Mouse (Mus musculus): ENCODE measurements around the gene Zkscan4. TPM values are rescaled to one million over a fixed set of nuclear protein-coding genes. Genes with fewer than 3 reads are reported as not detected.
A peak's percentile ranks its signal among the peaks of the same experiment; 100 is the strongest.
"Not testable (repeated sequence)": the region's sequence is repeated elsewhere in the genome, so short reads cannot be mapped to it uniquely, and the experiment has no call there.

Zkscan4 gene
- polyA plus RNA-seq, 1 experiment from 2014 or later, result 11.3 TPM

DNA sequence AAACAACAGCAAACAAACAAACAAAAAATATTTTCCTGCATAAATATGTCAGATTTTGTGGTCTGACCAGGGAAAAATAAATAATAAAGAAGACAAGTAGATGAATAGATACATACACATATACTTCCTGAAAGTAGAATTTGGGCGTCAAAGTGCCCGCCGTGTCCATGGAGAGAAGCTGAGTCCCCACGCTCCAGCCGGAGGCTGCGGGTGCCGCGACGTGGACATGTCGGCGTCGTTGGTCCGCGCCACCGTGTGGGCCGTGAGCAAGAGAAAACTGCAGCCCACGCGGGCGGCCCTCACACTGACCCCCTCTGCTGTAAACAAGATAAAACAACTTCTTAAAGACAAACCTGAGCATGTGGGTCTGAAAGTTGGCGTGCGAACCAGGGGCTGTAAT is 16.4 kb downstream of the Zkscan4 start, which contains the start of gene AK157302:
Gene AK157302, plus strand, starts transcription at position 144 of the 400 bp plus-strand sequence.
- H3K4me3 ChIP-seq (ENCODE audit: low read depth, low read length), result no peak within 1 kb of the TSS
- 95% methylated on average over 21 of the region's 21 CpGs for WGBS
- H3K36me3 ChIP-seq (ENCODE audit: control insufficient read depth, insufficient read depth, low read length), result no peaks in the 10 kb centered on the region
- H3K4me1 ChIP-seq (ENCODE audit: control insufficient read depth, insufficient read depth, low read length), result no peaks in the 10 kb centered on the region
- ATAC-seq (ENCODE audit: low read depth), result no peak
- H3K9me3 ChIP-seq (ENCODE audit: control insufficient read depth, low read length), result no peaks in the 10 kb centered on the region
- no peak within 1 kb of the TSS for H3K9ac ChIP-seq (replicated peaks; ENCODE audit: low read depth, low read length)
- no peak within 1 kb of the TSS for H3K4me2 ChIP-seq (ENCODE audit: low read depth, low read length)
- H3K27ac ChIP-seq (ENCODE audit: low read depth, low read length), result no peak within 1 kb of the TSS
- H3K27me3 ChIP-seq (ENCODE audit: control insufficient read depth, insufficient read depth, low read length), result no peaks in the 10 kb centered on the region

DNA sequence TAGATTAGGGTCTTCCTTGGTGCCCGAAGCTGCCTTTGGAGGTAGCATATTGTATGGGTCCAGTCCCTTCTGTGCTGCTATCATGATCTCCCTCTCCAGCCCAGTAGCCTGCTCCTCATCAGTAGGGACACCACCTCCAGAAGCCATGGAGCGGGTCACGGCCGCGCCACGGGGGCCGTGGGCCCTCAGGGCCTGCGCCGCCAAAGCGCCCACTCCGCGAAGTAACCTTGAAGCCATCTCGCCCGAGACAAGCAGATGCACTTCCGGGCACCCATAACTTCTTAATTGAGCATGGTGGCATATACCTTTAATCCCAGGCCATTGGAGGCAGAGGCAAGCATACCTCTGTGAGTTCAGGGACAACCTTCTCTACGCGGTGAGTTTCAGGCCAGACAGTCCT is 22.5 kb downstream of the Zkscan4 start, which contains the start of gene Gm11273:
Gene Gm11273, minus strand, starts transcription at position 237 of the 400 bp plus-strand sequence.
- ATAC-seq (ENCODE audit: low read depth); H3K36me3 ChIP-seq (ENCODE audit: control insufficient read depth, insufficient read depth, low read length); H3K27ac ChIP-seq (ENCODE audit: low read depth, low read length); H3K9ac ChIP-seq (replicated peaks; ENCODE audit: low read depth, low read length); H3K9me3 ChIP-seq (ENCODE audit: control insufficient read depth, low read length); H3K4me1 ChIP-seq (ENCODE audit: control insufficient read depth, insufficient read depth, low read length); H3K27me3 ChIP-seq (ENCODE audit: control insufficient read depth, insufficient read depth, low read length); H3K4me3 ChIP-seq (ENCODE audit: low read depth, low read length); H3K4me2 ChIP-seq (ENCODE audit: low read depth, low read length): not testable (repeated sequence)
- 94% methylated on average over 17 of the region's 17 CpGs for WGBS

DNA sequence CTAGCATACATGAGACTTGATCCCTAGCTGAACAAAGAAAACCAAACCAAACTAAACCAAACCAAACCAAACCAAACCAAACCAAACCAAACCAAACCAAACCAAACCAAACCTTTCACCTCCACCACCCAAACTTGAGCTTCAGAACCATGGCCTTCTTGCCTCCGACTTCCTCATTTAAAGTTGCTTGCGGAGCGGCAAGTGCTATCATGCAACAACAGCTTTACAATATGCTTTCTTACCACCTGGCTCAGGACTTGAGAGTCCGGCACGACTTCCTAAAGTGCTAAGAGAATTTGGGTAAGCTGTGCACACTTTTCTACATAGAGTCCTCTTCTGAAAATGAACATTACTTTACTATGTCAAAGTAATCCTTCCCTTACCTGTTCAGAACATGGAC is 23.6 kb downstream of the Zkscan4 start:
- Histone ChIP-seq H3K27ac (ENCODE audit: low read depth, low read length) (no peak overlapping the region), H3K9me3 (ENCODE audit: control insufficient read depth, low read length) (no peaks in the 10 kb centered on the region), H3K4me2 (ENCODE audit: low read depth, low read length) (no peak overlapping the region), H3K4me1 (ENCODE audit: control insufficient read depth, insufficient read depth, low read length) (no peaks in the 10 kb centered on the region), H3K4me3 (ENCODE audit: low read depth, low read length) (no peak overlapping the region), H3K27me3 (ENCODE audit: control insufficient read depth, insufficient read depth, low read length) (no peaks in the 10 kb centered on the region), H3K36me3 (ENCODE audit: control insufficient read depth, insufficient read depth, low read length) (no peaks in the 10 kb centered on the region), H3K9ac (replicated peaks; ENCODE audit: low read depth, low read length) (no peak overlapping the region)
- WGBS, result 84% methylated on average over 5 of the region's 5 CpGs
- no peak for ATAC-seq (ENCODE audit: low read depth)

DNA sequence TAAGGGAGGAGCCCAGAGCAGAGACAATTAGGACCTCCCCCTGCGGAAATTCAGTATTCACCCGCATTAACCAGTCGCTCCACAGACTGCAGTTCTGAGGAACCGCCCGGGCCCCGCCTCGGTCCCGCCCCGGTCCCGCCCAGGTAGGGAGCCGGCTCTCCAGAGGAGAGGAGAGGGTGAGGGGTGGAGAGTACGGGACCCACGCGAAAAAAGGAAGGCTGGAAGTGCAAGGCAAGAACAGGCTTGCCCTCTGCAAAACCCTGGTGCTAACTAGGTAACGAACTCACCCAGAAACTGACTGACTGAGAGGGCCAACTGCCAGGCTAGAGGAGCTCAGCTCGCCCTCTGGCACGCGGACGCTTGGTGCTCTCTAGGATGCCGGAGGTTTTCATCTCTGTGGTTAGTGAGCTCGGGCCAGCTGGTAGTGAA is 27.5 kb downstream of the Zkscan4 start:
- WGBS, result under 1% methylated on average over 21 of the region's 21 CpGs
- H3K9me3 ChIP-seq (ENCODE audit: control insufficient read depth, low read length), result no peaks in the 10 kb centered on the region

DNA sequence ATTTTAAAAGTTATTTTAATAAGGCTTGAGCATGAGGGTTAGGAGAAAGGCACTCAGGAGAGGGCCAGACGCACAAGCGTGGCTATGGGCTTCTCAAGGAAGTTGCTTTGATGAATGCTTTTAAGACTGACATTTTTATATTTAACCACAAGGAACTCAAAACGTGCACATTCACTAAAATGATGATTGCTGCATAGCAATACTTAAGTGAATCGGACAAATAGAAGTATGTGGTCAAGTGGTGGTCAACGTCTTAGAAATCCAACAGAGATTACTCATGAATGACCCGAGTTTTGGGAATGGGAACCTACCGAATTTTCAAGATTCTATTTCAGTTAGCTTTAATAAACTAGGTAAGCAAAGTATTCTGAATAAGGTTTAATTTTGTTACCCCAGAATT is 51.4 kb downstream of the Zkscan4 start:
- Histone ChIP-seq H3K27me3 (ENCODE audit: control insufficient read depth, insufficient read depth, low read length) (no peaks in the 10 kb centered on the region), H3K9me3 (ENCODE audit: control insufficient read depth, low read length) (no peaks in the 10 kb centered on the region), H3K4me1 (ENCODE audit: control insufficient read depth, insufficient read depth, low read length) (no peaks in the 10 kb centered on the region), H3K36me3 (ENCODE audit: control insufficient read depth, insufficient read depth, low read length) (peaks cover 11% of the 10 kb centered on the region), H3K4me3 (ENCODE audit: low read depth, low read length) (peak overlapping the region; percentile 95), H3K4me2 (ENCODE audit: low read depth, low read length) (peak overlapping the region; percentile 70), H3K27ac (ENCODE audit: low read depth, low read length) (no peak overlapping the region), H3K9ac (replicated peaks; ENCODE audit: low read depth, low read length) (no peak overlapping the region)
- ATAC-seq (ENCODE audit: low read depth), result no peak
- 55% methylated on average over 7 of the region's 7 CpGs for WGBS

More for the DNA sequence above, 27.5 kb downstream of the Zkscan4 start:
- Histone ChIP-seq H3K27ac (ENCODE audit: low read depth, low read length) (peak overlapping the region; percentile 59), H3K36me3 (ENCODE audit: control insufficient read depth, insufficient read depth, low read length) (no peaks in the 10 kb centered on the region), H3K4me3 (ENCODE audit: low read depth, low read length) (peak overlapping the region; percentile 56), H3K4me1 (ENCODE audit: control insufficient read depth, insufficient read depth, low read length) (no peaks in the 10 kb centered on the region), H3K4me2 (ENCODE audit: low read depth, low read length) (peak overlapping the region; percentile 57), H3K9ac (replicated peaks; ENCODE audit: low read depth, low read length) (peak overlapping the region; percentile 55), H3K27me3 (ENCODE audit: control insufficient read depth, insufficient read depth, low read length) (no peaks in the 10 kb centered on the region)
- ATAC-seq (ENCODE audit: low read depth), result peak; percentile 99

DNA sequence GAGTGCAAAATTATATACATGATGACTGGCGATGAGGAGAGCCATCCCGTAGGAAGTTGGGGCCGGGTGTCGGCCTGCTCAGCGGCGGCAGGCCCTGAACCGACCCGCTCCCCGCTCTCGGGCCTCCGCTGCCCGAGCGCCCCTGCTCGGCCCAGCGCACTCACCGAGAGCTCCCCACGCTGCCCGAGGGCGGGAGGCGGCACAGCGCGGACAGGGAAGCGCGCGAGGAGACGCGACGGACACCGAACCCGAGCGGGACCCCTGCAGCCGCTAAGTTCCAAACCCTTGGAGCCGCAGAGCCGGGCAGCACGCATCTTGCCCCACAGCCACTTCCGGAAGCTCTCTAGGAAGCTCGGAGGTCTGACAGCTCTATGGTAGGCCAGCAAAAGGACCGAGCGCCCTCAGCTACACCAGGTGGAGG is 52.1 kb downstream of the Zkscan4 start, which contains the start of gene Zkscan8:
Gene Zkscan8, minus strand, starts transcription at position 340 of the 421 bp plus-strand sequence.
- peak within 1 kb of the TSS; percentile 70 for H3K4me2 ChIP-seq (ENCODE audit: low read depth, low read length)
- peaks cover 8% of the 10 kb centered on the region for H3K36me3 ChIP-seq (ENCODE audit: control insufficient read depth, insufficient read depth, low read length)
- H3K4me1 ChIP-seq (ENCODE audit: control insufficient read depth, insufficient read depth, low read length), result no peaks in the 10 kb centered on the region
- H3K9me3 ChIP-seq (ENCODE audit: control insufficient read depth, low read length), result no peaks in the 10 kb centered on the region
- peak within 1 kb of the TSS; percentile 97 for H3K9ac ChIP-seq (replicated peaks; ENCODE audit: low read depth, low read length)
- peak; percentile 100 for ATAC-seq (ENCODE audit: low read depth)
- under 1% methylated on average over 39 of the region's 39 CpGs for WGBS
- no peaks in the 10 kb centered on the region for H3K27me3 ChIP-seq (ENCODE audit: control insufficient read depth, insufficient read depth, low read length)
- H3K4me3 ChIP-seq (ENCODE audit: low read depth, low read length), result peak within 1 kb of the TSS; percentile 95
- H3K27ac ChIP-seq (ENCODE audit: low read depth, low read length), result peak within 1 kb of the TSS; percentile 86

MicroRNAs encoded within 50 kb of the gene (microRNA counts, 519-probe panel; counts per million panel counts)
- not detected for microRNA mmu-miR-1896

Small RNA genes within 50 kb of the gene (microRNA-seq; reads per million reads assigned to microRNA genes)
- gene Mir1896, result not detected

Other genes starting within 250 kb of the Zkscan4 start
- not detected in 2 replicates for gene Gpx5, start 186.2 kb upstream of the Zkscan4 start, polyA plus RNA-seq (2014; fragmentation: Nextera tagmentation; extraction: Ambion mirVana)
- 0.35 TPM in 1 of 2 replicates, not detected in the other for gene Gpx6, start 166.8 kb upstream of the Zkscan4 start, polyA plus RNA-seq (2014; fragmentation: Nextera tagmentation; extraction: Ambion mirVana)
- gene Olfr1367, start 132.0 kb upstream of the Zkscan4 start, polyA plus RNA-seq (2014; fragmentation: Nextera tagmentation; extraction: Ambion mirVana), result not detected in 2 replicates
- 11.4 and 13.3 TPM in 2 replicates for gene Zscan12, start 116.1 kb upstream of the Zkscan4 start, polyA plus RNA-seq (2014; fragmentation: Nextera tagmentation; extraction: Ambion mirVana)
- gene Zkscan3, start 76.2 kb upstream of the Zkscan4 start, polyA plus RNA-seq (2014; fragmentation: Nextera tagmentation; extraction: Ambion mirVana), result 66.5 and 70.2 TPM in 2 replicates
- gene Pgbd1, start 37.8 kb upstream of the Zkscan4 start, polyA plus RNA-seq (2014; fragmentation: Nextera tagmentation; extraction: Ambion mirVana), result 4.1 and 4.6 TPM in 2 replicates
- 23.0 and 25.3 TPM in 2 replicates for gene Zscan26, start 25.2 kb upstream of the Zkscan4 start, polyA plus RNA-seq (2014; fragmentation: Nextera tagmentation; extraction: Ambion mirVana)
- gene Nkapl, start 10.4 kb upstream of the Zkscan4 start, polyA plus RNA-seq (2014; fragmentation: Nextera tagmentation; extraction: Ambion mirVana), result 3.0 and 3.9 TPM in 2 replicates
- gene Gm10065, start 534 bp downstream of the Zkscan4 start, polyA plus RNA-seq (2014; fragmentation: Nextera tagmentation; extraction: Ambion mirVana), result not detected in 2 replicates
- 0.18 and 0.67 TPM in 2 replicates for gene AK157302, start 16.3 kb downstream of the Zkscan4 start, polyA plus RNA-seq (2014; fragmentation: Nextera tagmentation; extraction: Ambion mirVana)
- gene Gm11273, start 22.5 kb downstream of the Zkscan4 start, polyA plus RNA-seq (2014; fragmentation: Nextera tagmentation; extraction: Ambion mirVana), result 8.3 and 8.5 TPM in 2 replicates
- 7.0 and 9.5 TPM in 2 replicates for gene Zkscan8, start 52.2 kb downstream of the Zkscan4 start, polyA plus RNA-seq (2014; fragmentation: Nextera tagmentation; extraction: Ambion mirVana)
- gene Olfr1366, start 63.9 kb downstream of the Zkscan4 start, polyA plus RNA-seq (2014; fragmentation: Nextera tagmentation; extraction: Ambion mirVana), result 0.11 and 0.17 TPM in 2 replicates
- 0.13 TPM in 1 of 2 replicates, not detected in the other for gene Olfr1535, start 81.0 kb downstream of the Zkscan4 start, polyA plus RNA-seq (2014; fragmentation: Nextera tagmentation; extraction: Ambion mirVana)
- gene Olfr1364, start 102.9 kb downstream of the Zkscan4 start, polyA plus RNA-seq (2014; fragmentation: Nextera tagmentation; extraction: Ambion mirVana), result not detected in 2 replicates
- not detected in 2 replicates for gene Olfr1362, start 135.1 kb downstream of the Zkscan4 start, polyA plus RNA-seq (2014; fragmentation: Nextera tagmentation; extraction: Ambion mirVana)
- gene Olfr11, start 163.6 kb downstream of the Zkscan4 start, polyA plus RNA-seq (2014; fragmentation: Nextera tagmentation; extraction: Ambion mirVana), result not detected in 2 replicates
- not detected in 2 replicates for gene Olfr1361, start 184.5 kb downstream of the Zkscan4 start, polyA plus RNA-seq (2014; fragmentation: Nextera tagmentation; extraction: Ambion mirVana)
- not detected in 2 replicates for gene Olfr1360, start 198.5 kb downstream of the Zkscan4 start, polyA plus RNA-seq (2014; fragmentation: Nextera tagmentation; extraction: Ambion mirVana)
- gene Olfr1359, start 219.2 kb downstream of the Zkscan4 start, polyA plus RNA-seq (2014; fragmentation: Nextera tagmentation; extraction: Ambion mirVana), result not detected in 2 replicates
- 1.5 TPM in 1 of 2 replicates, not detected in the other for gene Hist1h2bl, start 237.2 kb downstream of the Zkscan4 start, polyA plus RNA-seq (2014; fragmentation: Nextera tagmentation; extraction: Ambion mirVana)
- gene Hist1h2ai, start 237.5 kb downstream of the Zkscan4 start, polyA plus RNA-seq (2014; fragmentation: Nextera tagmentation; extraction: Ambion mirVana), result 7.0 and 9.4 TPM in 2 replicates
- gene Hist1h3h, start 238.8 kb downstream of the Zkscan4 start, polyA plus RNA-seq (2014; fragmentation: Nextera tagmentation; extraction: Ambion mirVana), result 0.79 and 2.4 TPM in 2 replicates
- gene Hist1h2bm, start 243.1 kb downstream of the Zkscan4 start, polyA plus RNA-seq (2014; fragmentation: Nextera tagmentation; extraction: Ambion mirVana), result 0.82 TPM in 1 of 2 replicates, not detected in the other